Mouse (Mus musculus): ENCODE measurements around the gene Ntn1.

Ntn1 gene

DNA sequence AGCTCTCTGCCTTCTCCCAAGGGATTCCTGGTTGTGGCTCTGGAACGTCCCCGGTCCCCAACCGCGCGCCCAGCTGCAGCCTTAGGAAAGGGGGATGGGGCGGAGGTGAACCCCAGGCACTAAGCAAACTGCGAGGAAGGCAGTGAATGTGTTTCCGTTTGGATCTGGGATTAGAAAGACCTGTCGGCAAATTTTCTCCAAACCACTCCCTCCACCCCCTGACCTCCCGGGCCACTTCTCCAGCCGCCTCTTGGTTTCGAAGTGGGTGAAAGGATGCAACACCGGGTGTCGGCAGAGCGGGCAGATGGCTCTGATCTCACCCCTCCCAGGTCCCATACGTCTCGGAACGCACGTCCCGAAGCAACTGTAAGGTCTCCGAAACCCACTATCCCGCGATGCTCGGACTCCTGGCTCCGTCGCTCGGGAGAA is 16.0 kb downstream of the Ntn1 start:
- peak in 1 of 2 experiments; percentile 54 for DNase-seq (ENCODE audit: inconsistent age in 2 of 2, low spot score in 1 of 2)

- peak in 1 of 2 experiments; percentile 22 for DNase-seq (ENCODE audit: inconsistent age in 2 of 2, low spot score in 1 of 2)
These were observed 16.5 kb downstream of the Ntn1 start for GRCm38 (mm10) chr11:68384131-68384530.

- DNase-seq (ENCODE audit: inconsistent age in 2 of 2, low spot score in 1 of 2), result peak in 1 of 2 experiments; percentile 22
These were observed 17.1 kb downstream of the Ntn1 start for GRCm38 (mm10) chr11:68383519-68383918.

DNA sequence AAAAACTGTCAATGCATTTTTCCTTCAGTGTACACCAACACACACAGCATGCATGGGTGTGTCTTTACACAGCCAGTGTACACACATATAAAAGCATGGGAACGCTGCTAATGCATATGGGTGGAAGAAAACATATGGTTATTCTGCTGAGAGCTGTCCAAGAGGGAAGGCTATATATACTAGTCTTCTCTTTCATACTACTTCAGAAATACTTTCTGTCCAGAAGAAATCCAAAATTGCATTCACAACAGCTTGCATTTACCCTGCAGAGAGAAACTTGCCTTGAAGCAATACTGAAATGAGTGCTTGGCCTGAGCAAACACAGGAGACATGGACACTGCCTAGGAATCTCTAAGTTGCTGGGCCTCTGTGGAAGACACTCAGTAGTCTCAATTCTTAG is 18.8 kb downstream of the Ntn1 start:
- DNase-seq (ENCODE audit: inconsistent age in 2 of 2, low spot score in 1 of 2), result no peak

DNA sequence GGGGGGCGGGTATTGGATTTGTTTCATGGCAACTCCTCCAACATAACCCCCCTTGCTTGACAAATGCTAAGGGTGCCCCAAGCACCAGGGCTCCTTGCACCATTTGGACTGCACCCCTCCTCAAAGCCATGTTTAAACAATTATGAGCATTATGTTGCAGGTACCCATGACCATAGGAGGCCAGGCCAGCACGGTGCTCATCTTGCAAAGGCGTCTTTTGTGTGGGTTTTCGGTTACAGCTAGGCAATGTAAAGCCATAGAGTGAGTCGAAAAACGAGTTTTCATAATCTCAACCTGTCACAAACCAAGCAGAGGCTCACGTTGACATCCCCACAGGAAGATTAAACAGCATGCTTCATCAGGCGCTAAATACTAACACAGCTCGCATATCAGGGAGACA is 19.3 kb downstream of the Ntn1 start:
- no peak for DNase-seq (ENCODE audit: inconsistent age in 2 of 2, low spot score in 1 of 2)

- peak in 1 of 2 experiments; percentile 21 for DNase-seq (ENCODE audit: inconsistent age in 2 of 2, low spot score in 1 of 2)
These were observed 21.5 kb downstream of the Ntn1 start for GRCm38 (mm10) chr11:68378946-68379764.

GRCm38 (mm10) chr11:68378419-68378818 is 22.2 kb downstream of the Ntn1 start:
- peak in 1 of 2 experiments; percentile 22 for DNase-seq (ENCODE audit: inconsistent age in 2 of 2, low spot score in 1 of 2)

DNA sequence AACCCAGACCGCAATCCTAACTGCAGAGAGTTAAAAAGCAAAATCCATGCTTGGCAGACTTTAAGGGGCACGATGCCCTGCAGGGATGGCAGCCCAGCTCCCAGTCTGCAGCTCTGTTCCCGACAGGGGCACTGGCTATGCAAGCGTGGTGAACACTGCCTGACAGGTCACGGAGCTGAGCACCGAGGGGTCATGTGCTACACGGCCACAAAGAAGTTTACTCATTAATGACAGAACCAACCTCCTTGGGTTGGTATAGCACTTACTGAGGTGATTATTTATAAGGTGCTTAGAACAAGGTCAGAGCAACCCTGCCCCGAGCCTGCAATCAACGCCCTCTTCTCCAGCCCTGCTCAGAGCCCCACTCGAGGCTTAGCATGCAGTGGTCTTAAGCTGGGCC is 27.5 kb downstream of the Ntn1 start:
- DNase-seq (ENCODE audit: inconsistent age in 2 of 2, low spot score in 1 of 2), result no peak

DNA sequence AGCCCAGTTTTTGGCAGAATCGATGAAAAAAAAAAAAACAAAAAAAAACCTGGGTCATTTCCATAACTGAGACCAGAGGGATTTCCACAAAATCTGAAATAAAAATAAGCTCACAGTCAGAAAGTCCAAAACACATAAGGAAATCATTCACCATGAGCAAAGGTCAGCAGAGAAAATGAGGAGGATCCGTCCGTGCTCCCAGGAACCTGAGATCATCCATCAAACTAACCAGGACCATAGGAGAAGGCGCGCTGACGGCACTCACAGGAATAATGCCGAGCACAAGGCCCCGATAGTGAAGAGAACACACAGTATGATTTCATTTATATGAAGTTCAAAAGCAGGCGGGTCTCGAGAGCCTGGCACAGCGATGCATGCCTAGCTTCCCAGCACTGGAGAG is 29.0 kb downstream of the Ntn1 start:
- no peak for DNase-seq (ENCODE audit: inconsistent age in 2 of 2, low spot score in 1 of 2)

DNA sequence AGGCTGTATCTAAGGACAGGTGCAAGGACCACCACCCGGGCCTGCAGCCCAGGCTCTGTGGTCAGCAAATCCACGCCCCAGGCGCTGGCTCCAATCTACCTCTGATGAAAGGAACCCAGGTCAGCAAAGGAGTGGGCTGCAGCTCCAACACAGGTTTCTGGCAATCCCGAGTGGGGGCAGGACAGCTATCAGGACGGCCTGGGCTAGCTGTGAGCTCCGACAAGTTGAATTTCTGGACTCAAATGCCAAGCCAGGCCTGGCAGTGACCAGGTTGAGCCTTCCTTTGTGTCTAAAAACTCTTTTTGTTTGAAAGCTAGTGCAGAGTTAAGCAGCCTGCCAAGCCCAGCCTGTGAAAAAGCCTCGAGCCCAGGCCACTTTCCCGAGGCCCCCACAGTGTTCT is 43.7 kb downstream of the Ntn1 start:
- no peak for DNase-seq (ENCODE audit: inconsistent age in 2 of 2, low spot score in 1 of 2)

DNA sequence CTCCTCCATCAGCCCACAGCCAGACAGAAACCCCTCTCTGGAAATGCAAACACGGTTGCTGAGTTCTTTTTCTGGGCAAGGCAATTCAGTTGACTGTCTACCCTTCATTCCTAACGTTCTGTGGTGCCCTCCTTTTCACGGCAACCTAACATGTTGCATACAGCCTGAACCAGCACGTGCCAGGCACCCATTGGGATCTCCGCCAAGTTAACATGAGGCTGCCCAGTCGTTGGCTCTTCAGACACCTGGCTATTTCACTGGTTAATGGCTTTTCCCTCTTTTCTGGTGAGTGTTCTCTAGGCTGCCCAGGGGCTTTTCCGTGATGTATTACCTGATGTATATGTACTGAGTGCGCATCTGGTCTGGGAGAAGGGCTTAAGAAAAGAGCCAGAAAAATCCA is 45.1 kb downstream of the Ntn1 start:
- DNase-seq (ENCODE audit: inconsistent age in 2 of 2, low spot score in 1 of 2), result no peak

GRCm38 (mm10) chr11:68354848-68355247 is 45.8 kb downstream of the Ntn1 start:
- DNase-seq (ENCODE audit: inconsistent age in 2 of 2, low spot score in 1 of 2), result no peak

- DNase-seq (ENCODE audit: inconsistent age in 2 of 2, low spot score in 1 of 2), result no peak
These were observed 48.4 kb downstream of the Ntn1 start for GRCm38 (mm10) chr11:68352236-68352635.

GRCm38 (mm10) chr11:68348851-68349250 is 51.8 kb downstream of the Ntn1 start:
- no peak for DNase-seq (ENCODE audit: inconsistent age in 2 of 2, low spot score in 1 of 2)

DNA sequence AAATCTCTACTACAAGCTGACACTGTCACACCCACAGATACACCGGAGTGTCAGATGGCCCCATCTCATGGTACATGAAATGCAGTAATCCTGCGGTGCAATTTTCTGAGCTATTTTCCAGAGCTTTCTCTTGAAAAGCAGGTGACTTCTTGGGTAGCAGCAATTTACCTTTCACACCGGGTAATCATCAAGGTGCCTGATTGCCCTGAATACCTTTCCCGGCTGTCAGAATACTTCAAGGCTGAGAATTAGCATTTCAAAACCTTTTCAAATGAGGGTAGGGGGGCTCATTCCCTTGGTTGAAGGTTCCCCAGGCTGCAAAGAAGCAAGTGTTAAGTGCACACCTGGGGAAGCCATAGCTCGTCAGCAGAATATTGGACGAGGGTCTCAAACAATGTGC is 52.5 kb downstream of the Ntn1 start:
- DNase-seq (ENCODE audit: inconsistent age in 2 of 2, low spot score in 1 of 2), result no peak

- DNase-seq (ENCODE audit: inconsistent age in 2 of 2, low spot score in 1 of 2), result no peak
These were observed 53.1 kb downstream of the Ntn1 start for GRCm38 (mm10) chr11:68347508-68347907.

DNA sequence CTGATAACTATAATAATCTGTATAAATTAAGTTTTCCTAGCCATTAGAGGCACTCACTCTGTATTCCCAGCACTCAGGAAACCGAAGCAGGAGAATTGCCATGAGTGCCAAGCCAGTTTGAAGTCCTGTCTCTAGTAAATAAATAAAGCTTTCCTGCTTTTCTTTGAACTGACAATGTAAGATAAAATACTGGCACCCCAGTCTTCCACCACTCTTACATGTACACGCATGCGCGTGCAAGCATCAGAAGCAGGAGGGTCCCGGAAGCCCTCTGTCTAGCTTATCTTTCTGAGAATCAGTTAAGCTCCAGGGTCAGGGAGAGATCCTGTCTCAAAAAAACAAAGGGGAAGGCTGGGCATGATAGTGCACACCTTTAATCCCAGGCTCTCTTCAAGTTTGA is 54.5 kb downstream of the Ntn1 start:
- no peak for DNase-seq (ENCODE audit: inconsistent age in 2 of 2, low spot score in 1 of 2)

DNA sequence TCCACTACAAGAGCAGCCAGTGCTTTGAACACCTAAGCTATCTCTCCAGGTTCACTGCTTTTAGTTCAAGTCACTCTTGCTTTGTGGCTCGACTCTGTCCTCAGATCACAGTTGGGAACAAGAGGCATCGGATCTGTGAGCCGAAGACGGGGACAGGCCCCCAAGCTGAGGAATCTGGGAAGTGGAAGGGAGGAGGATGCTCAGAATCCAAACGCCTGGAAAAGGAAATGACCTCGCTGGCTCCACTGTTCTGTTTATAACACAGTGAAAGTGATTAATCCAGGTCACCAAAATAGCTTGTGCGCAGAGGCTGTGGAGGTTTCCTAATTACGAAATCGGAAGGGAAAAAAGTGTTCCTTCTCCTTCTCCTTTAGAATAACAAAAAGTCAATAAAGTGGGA is 56.4 kb downstream of the Ntn1 start:
- DNase-seq (ENCODE audit: inconsistent age in 2 of 2, low spot score in 1 of 2), result peak in 1 of 2 experiments; percentile 56

DNA sequence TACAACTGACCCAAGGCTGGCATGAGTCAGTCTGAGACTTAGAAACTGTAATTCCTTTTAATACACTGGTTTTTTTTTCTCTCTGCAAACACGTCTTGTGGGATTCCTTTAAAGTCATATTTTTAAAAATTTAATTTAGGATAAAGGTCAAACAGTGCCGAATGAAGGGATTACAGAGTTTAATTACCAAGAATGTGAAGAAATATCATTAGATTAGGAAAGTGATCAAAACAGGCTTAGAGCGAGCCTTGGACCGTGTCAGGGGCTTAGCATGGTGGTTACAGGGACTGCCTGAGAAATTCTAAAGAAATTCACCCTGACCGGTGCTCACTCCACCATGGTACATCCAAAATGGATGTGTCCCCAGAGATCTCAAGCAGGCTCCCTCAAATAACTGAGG is 57.9 kb downstream of the Ntn1 start:
- no peak for DNase-seq (ENCODE audit: inconsistent age in 2 of 2, low spot score in 1 of 2)

- peak in 1 of 2 experiments; percentile 34 for DNase-seq (ENCODE audit: inconsistent age in 2 of 2, low spot score in 1 of 2)
These were observed 58.6 kb downstream of the Ntn1 start for GRCm38 (mm10) chr11:68342003-68342400.

DNA sequence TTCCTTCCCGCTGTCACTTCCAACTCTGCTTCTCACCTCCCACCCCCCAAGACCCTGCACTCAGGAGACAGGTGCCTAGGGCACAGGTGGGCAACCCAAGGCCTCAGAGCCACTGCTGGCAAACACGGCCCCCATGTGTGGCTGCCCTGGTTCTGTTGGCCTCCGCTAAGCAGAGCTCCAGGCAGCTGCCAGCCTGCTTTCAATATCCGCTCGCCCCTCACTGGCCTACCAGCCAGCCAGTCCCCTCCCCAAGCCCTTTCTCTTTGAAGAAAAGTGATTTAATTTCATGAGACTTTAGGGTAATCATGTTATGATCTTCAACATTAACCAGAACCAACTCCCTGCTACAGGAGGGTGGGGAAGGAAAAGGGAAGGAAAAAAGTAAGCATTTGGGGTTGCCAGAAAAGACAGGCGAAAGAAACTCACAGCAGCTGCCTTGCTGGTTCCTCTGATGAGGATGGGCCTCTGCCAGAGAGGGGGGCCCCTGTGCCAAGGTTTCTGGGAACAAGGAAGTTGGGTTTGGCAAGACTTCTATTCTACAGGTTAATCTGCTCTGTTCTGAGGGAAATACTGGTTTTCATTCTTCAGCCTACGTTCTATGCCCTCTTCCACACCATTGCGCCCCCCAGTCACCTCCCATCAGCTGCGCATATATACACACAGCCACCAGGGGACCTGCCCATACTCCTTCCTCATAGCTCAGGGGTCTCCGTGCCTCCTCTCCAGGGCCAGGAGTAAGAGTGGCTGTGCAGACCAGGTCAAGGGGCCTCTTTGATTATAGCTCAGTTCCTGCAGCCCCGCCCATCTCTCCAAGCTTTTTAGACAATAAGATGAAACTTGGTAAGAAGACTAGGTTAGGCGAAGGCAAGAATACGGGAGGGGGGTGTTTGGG is 59.3 kb downstream of the Ntn1 start:
- peak in 1 of 2 experiments; percentile 38 for DNase-seq (ENCODE audit: inconsistent age in 2 of 2, low spot score in 1 of 2)

DNA sequence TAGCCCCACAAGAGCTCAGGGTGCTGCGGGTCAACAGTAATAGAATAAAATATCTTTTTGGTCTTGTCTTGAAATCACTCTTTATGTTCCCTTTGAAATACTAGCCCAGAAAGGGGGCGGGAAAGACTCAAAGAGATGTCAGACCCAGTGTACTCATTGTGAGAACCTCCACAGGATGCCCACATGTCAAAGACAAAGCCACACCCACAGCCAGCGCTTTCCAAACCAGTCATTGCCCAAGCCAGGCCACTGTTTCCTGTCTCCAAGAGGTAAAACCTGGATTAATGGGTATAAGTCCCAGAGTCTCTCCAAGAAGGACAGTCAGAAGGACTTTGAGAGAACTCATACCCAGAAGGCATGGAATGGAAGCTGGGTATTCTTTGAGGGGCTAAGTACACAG is 60.3 kb downstream of the Ntn1 start:
- peak in 1 of 2 experiments; percentile 20 for DNase-seq (ENCODE audit: inconsistent age in 2 of 2, low spot score in 1 of 2)
